Mouse (Mus musculus) midbrain, embryonic 14.5 days (tissue): ENCODE measurements around the gene Ramp2. TPM values are rescaled to one million over a fixed set of nuclear protein-coding genes. Genes with fewer than 3 reads are reported as not detected.

Source experiments
- ATAC-seq: fragments of 200-750 bp; cut with Nextera tagmentation; 2 replicates; pipeline ENCODE4 v1.8.0; 2017; ENCODE audit warnings: moderate number of reproducible peaks, moderate library complexity; ENCODE audit not compliant: low FRiP score, low TSS enrichment
- DNase-seq: peaks from one replicate; pipeline ENCODE4 v3.0.0-alpha.2; 2015
- H3K27ac ChIP-seq: fragments of 300-500 bp; sonication (generic); replicated peaks from 2 replicates; pipeline ENCODE4 v1.5.1; 2014; ENCODE audit warnings: mild to moderate bottlenecking, low read depth, low read length, moderate library complexity
- H3K27me3 ChIP-seq: fragments of 300-500 bp; sonication (generic); 2 replicates; pipeline ENCODE4 v1.6.1; 2014; ENCODE audit warnings: low read length, control low read depth, mixed read lengths; ENCODE audit not compliant: control insufficient read depth, insufficient read depth
- H3K36me3 ChIP-seq: fragments of 300-500 bp; sonication (generic); 2 replicates; pipeline ENCODE4 v1.6.1; 2014; ENCODE audit warnings: low read length, control low read depth; ENCODE audit not compliant: control insufficient read depth, insufficient read depth
- H3K4me1 ChIP-seq: fragments of 300-500 bp; sonication (generic); 2 replicates; pipeline ENCODE4 v1.6.1; 2014; ENCODE audit warnings: mild to moderate bottlenecking, antibody characterized with exemption, low read length, control low read depth; ENCODE audit not compliant: control insufficient read depth, insufficient read depth
- H3K4me2 ChIP-seq: fragments of 300-500 bp; sonication (generic); 2 replicates; pipeline ENCODE4 v1.6.1; 2014; ENCODE audit warnings: mild to moderate bottlenecking, low read length, moderate library complexity
- H3K4me3 ChIP-seq: fragments of 300-500 bp; sonication (generic); replicated peaks from 2 replicates; pipeline ENCODE4 v1.5.1; 2014; ENCODE audit warnings: low read depth, low read length
- H3K9ac ChIP-seq: fragments of 300-500 bp; sonication (generic); replicated peaks from 2 replicates; pipeline ENCODE4 v1.6.1; 2014; ENCODE audit warnings: mild to moderate bottlenecking, low read length, moderate library complexity
- H3K9me3 ChIP-seq: fragments of 300-500 bp; sonication (generic); 2 replicates; pipeline ENCODE4 v1.6.1; 2016; ENCODE audit warnings: low read length, control low read depth, mixed read lengths; ENCODE audit not compliant: control insufficient read depth
- WGBS: fragments of 180-500 bp; shearing (Covaris S2); extraction: QIAGEN DNeasy Blood & Tissue Kit; methylation state at CpG from one replicate; pipeline ENCODE4 v1.1.7; 2014; 5-methylcytosine and 5-hydroxymethylcytosine counted together
- polyA plus RNA-seq: library from polyadenylated mRNA; unstranded; fragments of >200 nt; fragmentation: Nextera tagmentation; extraction: Ambion mirVana; gene quantifications from 2 replicates; pipeline ENCODE4 v1.2.1, GENCODE M21; 2014

Ramp2 gene
- polyA plus RNA-seq, 1 experiment from 2014 or later, result 84.0 TPM

GRCm38 (mm10) chr11:101287306-101287705 lies 41.5 kb downstream of the Ramp2 start:
- Histone ChIP-seq H3K9ac (no peak overlapping the region), H3K36me3 (peaks cover 60% of the 10 kb centered on the region), H3K4me3 (no peak overlapping the region), H3K9me3 (no peaks in the 10 kb centered on the region), H3K4me2 (no peak overlapping the region), H3K4me1 (no peaks in the 10 kb centered on the region), H3K27ac (no peak overlapping the region), H3K27me3 (no peaks in the 10 kb centered on the region)
- ATAC-seq, result no peak
- DNase-seq, result no peak
- 92% methylated on average over 9 of the region's 9 CpGs for WGBS

- Histone ChIP-seq H3K4me3 (no peak overlapping the region), H3K27me3 (no peaks in the 10 kb centered on the region), H3K36me3 (peaks cover 88% of the 10 kb centered on the region), H3K4me2 (no peak overlapping the region), H3K4me1 (no peaks in the 10 kb centered on the region), H3K9me3 (no peaks in the 10 kb centered on the region), H3K27ac (no peak overlapping the region), H3K9ac (no peak overlapping the region)
- WGBS, result 95% methylated on average over 8 of the region's 8 CpGs
- ATAC-seq (no peak), DNase-seq (no peak)
These were observed 45.4 kb downstream of the Ramp2 start for GRCm38 (mm10) chr11:101291231-101291630.

GRCm38 (mm10) chr11:101295191-101295590 lies 49.4 kb downstream of the Ramp2 start:
- Histone ChIP-seq H3K27me3 (no peaks in the 10 kb centered on the region), H3K36me3 (peaks cover 87% of the 10 kb centered on the region), H3K9ac (no peak overlapping the region), H3K4me3 (no peak overlapping the region), H3K27ac (no peak overlapping the region), H3K4me1 (no peaks in the 10 kb centered on the region), H3K9me3 (no peaks in the 10 kb centered on the region), H3K4me2 (no peak overlapping the region)
- 92% methylated on average over 8 of the region's 8 CpGs for WGBS
- DNase-seq (no peak), ATAC-seq (no peak)

- H3K4me1 ChIP-seq, result peaks cover 12% of the 10 kb centered on the region
- H3K27me3 ChIP-seq, result no peaks in the 10 kb centered on the region
- H3K9ac ChIP-seq, result 0 out of 2 replicates have a peak overlapping the region, but pooled peaks have one; percentile 81
- no peak overlapping the region for H3K27ac ChIP-seq
- H3K4me3 ChIP-seq, result peak overlapping the region; percentile 89
- 63% methylated on average over 7 of the region's 7 CpGs for WGBS
- H3K9me3 ChIP-seq, result no peaks in the 10 kb centered on the region
- DNase-seq (no peak), ATAC-seq (no peak)
- peak overlapping the region; percentile 98 for H3K4me2 ChIP-seq
- peaks cover 33% of the 10 kb centered on the region for H3K36me3 ChIP-seq
These were observed 55.1 kb downstream of the Ramp2 start for GRCm38 (mm10) chr11:101300881-101301280.

GRCm38 (mm10) chr11:101301299-101302003 lies 55.6 kb downstream of the Ramp2 start:
- H3K4me3 ChIP-seq, result peak overlapping the region; percentile 89
- peaks cover 12% of the 10 kb centered on the region for H3K4me1 ChIP-seq
- no peak for DNase-seq
- peak overlapping the region; percentile 81 for H3K9ac ChIP-seq
- 14% methylated on average over 26 of the region's 26 CpGs for WGBS
- H3K27me3 ChIP-seq, result no peaks in the 10 kb centered on the region
- H3K9me3 ChIP-seq, result no peaks in the 10 kb centered on the region
- H3K4me2 ChIP-seq, result peak overlapping the region; percentile 98
- H3K36me3 ChIP-seq, result peaks cover 30% of the 10 kb centered on the region
- peak overlapping the region; percentile 75 for H3K27ac ChIP-seq
- ATAC-seq, result no peak

- Histone ChIP-seq H3K27me3 (no peaks in the 10 kb centered on the region), H3K9ac (peak within 1 kb of the TSS; percentile 81), H3K36me3 (peaks cover 24% of the 10 kb centered on the region), H3K4me1 (peaks cover 12% of the 10 kb centered on the region), H3K4me2 (peak within 1 kb of the TSS; percentile 98), H3K9me3 (no peaks in the 10 kb centered on the region), H3K4me3 (peak within 1 kb of the TSS; percentile 89), H3K27ac (peak within 1 kb of the TSS; percentile 75)
- WGBS, result 6% methylated on average over 39 of the region's 39 CpGs
- ATAC-seq (peak; percentile 87; the same call in 1 of the 2 replicates), DNase-seq (peak; percentile 98)
These were observed 56.4 kb downstream of the Ramp2 start, which contains the start of gene Becn1 for GRCm38 (mm10) chr11:101302004-101302798. Becn1 (minus strand) TSS chr11:101302286.

GRCm38 (mm10) chr11:101307744-101308143 lies 61.9 kb downstream of the Ramp2 start:
- Histone ChIP-seq H3K4me1 (no peaks in the 10 kb centered on the region), H3K27ac (no peak overlapping the region), H3K36me3 (no peaks in the 10 kb centered on the region), H3K9me3 (no peaks in the 10 kb centered on the region), H3K27me3 (no peaks in the 10 kb centered on the region), H3K4me2 (no peak overlapping the region), H3K4me3 (no peak overlapping the region), H3K9ac (no peak overlapping the region)
- no peak for DNase-seq
- no peak for ATAC-seq
- 36% methylated on average over 5 of the region's 5 CpGs for WGBS
